Mouse (Mus musculus): ENCODE data around the gene Chst10. TPM values are rescaled to one million over a fixed set of nuclear protein-coding genes. Genes with fewer than 3 reads are reported as not detected.

Chst10 gene
- polyA plus RNA-seq, 1 experiment from 2014 or later = 0.93 TPM

GRCm38 (mm10) chr1:38835568-38836476 lies 62.1 kb downstream of the Chst10 start:
- no peaks in the 10 kb centered on the region for H3K9me3 ChIP-seq (ENCODE audit: control insufficient read depth)
- 2% methylated on average over 102 of the region's 103 CpGs for WGBS
- no peaks in the 10 kb centered on the region for H3K36me3 ChIP-seq (ENCODE audit: control insufficient read depth, insufficient read depth)
- H3K4me1 ChIP-seq (replicated peaks; ENCODE audit: control insufficient read depth, insufficient read depth, low read length) = no peaks in the 10 kb centered on the region
- peak overlapping the region; percentile 31 for H3K9ac ChIP-seq (ENCODE audit: low read depth, low read length)
- H3K27me3 ChIP-seq (replicated peaks; ENCODE audit: control insufficient read depth, insufficient read depth, low read length) = peaks cover 25% of the 10 kb centered on the region
- TF ChIP-seq CTCF (IDR thresholded peaks at IDR 0.05; ENCODE audit: low read depth) = no peak
- no peak; the same call in 1 of the 2 replicates for ATAC-seq
- peak overlapping the region; percentile 50 for H3K4me3 ChIP-seq (ENCODE audit: low read depth, low read length)
- H3K4me2 ChIP-seq (replicated peaks; ENCODE audit: low read depth) = peak overlapping the region; percentile 93
- no peak overlapping the region for H3K27ac ChIP-seq (ENCODE audit: low read depth, low read length)

- H3K9ac ChIP-seq (ENCODE audit: low read depth, low read length) = no peak overlapping the region
- H3K4me2 ChIP-seq (replicated peaks; ENCODE audit: low read depth) = no peak overlapping the region
- H3K36me3 ChIP-seq (ENCODE audit: control insufficient read depth, insufficient read depth) = no peaks in the 10 kb centered on the region
- ATAC-seq = no peak
- H3K4me3 ChIP-seq (ENCODE audit: low read depth, low read length) = no peak overlapping the region
- peak; percentile 53 for TF ChIP-seq CTCF (IDR thresholded peaks at IDR 0.05; ENCODE audit: low read depth)
- peaks cover 25% of the 10 kb centered on the region for H3K27me3 ChIP-seq (replicated peaks; ENCODE audit: control insufficient read depth, insufficient read depth, low read length)
- no peak overlapping the region for H3K27ac ChIP-seq (ENCODE audit: low read depth, low read length)
- WGBS = 53% methylated on average over 3 of the region's 3 CpGs
- H3K9me3 ChIP-seq (ENCODE audit: control insufficient read depth) = no peaks in the 10 kb centered on the region
- H3K4me1 ChIP-seq (replicated peaks; ENCODE audit: control insufficient read depth, insufficient read depth, low read length) = no peaks in the 10 kb centered on the region
Measured at GRCm38 (mm10) chr1:38834899-38835298, 63.1 kb downstream of the Chst10 start.

- 89% methylated on average over 2 of the region's 2 CpGs for WGBS
- no peak for TF ChIP-seq CTCF (IDR thresholded peaks at IDR 0.05; ENCODE audit: low read depth)
- Histone ChIP-seq H3K4me1 (replicated peaks; ENCODE audit: control insufficient read depth, insufficient read depth, low read length) (no peaks in the 10 kb centered on the region), H3K27me3 (replicated peaks; ENCODE audit: control insufficient read depth, insufficient read depth, low read length) (no peaks in the 10 kb centered on the region), H3K27ac (ENCODE audit: low read depth, low read length) (no peak overlapping the region), H3K4me3 (ENCODE audit: low read depth, low read length) (no peak overlapping the region), H3K9ac (ENCODE audit: low read depth, low read length) (no peak overlapping the region), H3K36me3 (ENCODE audit: control insufficient read depth, insufficient read depth) (no peaks in the 10 kb centered on the region), H3K9me3 (ENCODE audit: control insufficient read depth) (no peaks in the 10 kb centered on the region), H3K4me2 (replicated peaks; ENCODE audit: low read depth) (no peak overlapping the region)
- ATAC-seq = no peak
Measured at GRCm38 (mm10) chr1:38824926-38825325, 73.0 kb downstream of the Chst10 start.

- Histone ChIP-seq H3K4me1 (replicated peaks; ENCODE audit: control insufficient read depth, insufficient read depth, low read length) (no peaks in the 10 kb centered on the region), H3K27ac (ENCODE audit: low read depth, low read length) (no peak overlapping the region), H3K9ac (ENCODE audit: low read depth, low read length) (no peak overlapping the region), H3K36me3 (ENCODE audit: control insufficient read depth, insufficient read depth) (no peaks in the 10 kb centered on the region), H3K9me3 (ENCODE audit: control insufficient read depth) (no peaks in the 10 kb centered on the region), H3K4me2 (replicated peaks; ENCODE audit: low read depth) (no peak overlapping the region), H3K4me3 (ENCODE audit: low read depth, low read length) (no peak overlapping the region), H3K27me3 (replicated peaks; ENCODE audit: control insufficient read depth, insufficient read depth, low read length) (no peaks in the 10 kb centered on the region)
- 61% methylated on average over 2 of the region's 2 CpGs for WGBS
- peak; percentile 49; the same call in 1 of the 2 replicates for ATAC-seq
- TF ChIP-seq CTCF (IDR thresholded peaks at IDR 0.05; ENCODE audit: low read depth) = no peak
Measured at GRCm38 (mm10) chr1:38823851-38824250, 74.1 kb downstream of the Chst10 start.

GRCm38 (mm10) chr1:38819691-38820090 lies 78.3 kb downstream of the Chst10 start:
- no peaks in the 10 kb centered on the region for H3K9me3 ChIP-seq (ENCODE audit: control insufficient read depth)
- H3K27me3 ChIP-seq (replicated peaks; ENCODE audit: control insufficient read depth, insufficient read depth, low read length) = no peaks in the 10 kb centered on the region
- no peak overlapping the region for H3K4me2 ChIP-seq (replicated peaks; ENCODE audit: low read depth)
- no peaks in the 10 kb centered on the region for H3K36me3 ChIP-seq (ENCODE audit: control insufficient read depth, insufficient read depth)
- H3K27ac ChIP-seq (ENCODE audit: low read depth, low read length) = no peak overlapping the region
- H3K4me3 ChIP-seq (ENCODE audit: low read depth, low read length) = no peak overlapping the region
- no peak overlapping the region for H3K9ac ChIP-seq (ENCODE audit: low read depth, low read length)
- H3K4me1 ChIP-seq (replicated peaks; ENCODE audit: control insufficient read depth, insufficient read depth, low read length) = no peaks in the 10 kb centered on the region
- TF ChIP-seq CTCF (IDR thresholded peaks at IDR 0.05; ENCODE audit: low read depth) = no peak
- ATAC-seq = no peak

GRCm38 (mm10) chr1:38817671-38818070 lies 80.3 kb downstream of the Chst10 start:
- Histone ChIP-seq H3K4me3 (ENCODE audit: low read depth, low read length) (no peak overlapping the region), H3K4me1 (replicated peaks; ENCODE audit: control insufficient read depth, insufficient read depth, low read length) (no peaks in the 10 kb centered on the region), H3K9me3 (ENCODE audit: control insufficient read depth) (no peaks in the 10 kb centered on the region), H3K4me2 (replicated peaks; ENCODE audit: low read depth) (no peak overlapping the region), H3K27me3 (replicated peaks; ENCODE audit: control insufficient read depth, insufficient read depth, low read length) (no peaks in the 10 kb centered on the region), H3K27ac (ENCODE audit: low read depth, low read length) (no peak overlapping the region), H3K9ac (ENCODE audit: low read depth, low read length) (no peak overlapping the region), H3K36me3 (ENCODE audit: control insufficient read depth, insufficient read depth) (no peaks in the 10 kb centered on the region)
- no peak for TF ChIP-seq CTCF (IDR thresholded peaks at IDR 0.05; ENCODE audit: low read depth)
- no peak for ATAC-seq
- WGBS = 87% methylated on average over 3 of the region's 3 CpGs
